Mouse (Mus musculus): Measurements from ENCODE around the gene Gpr156. TPM values are rescaled to one million over a fixed set of nuclear protein-coding genes. Genes with fewer than 3 reads are reported as not detected.
A peak's percentile ranks its signal among the peaks of the same experiment; 100 is the strongest.

Gene Gpr156
- total RNA-seq, 2 experiments from 2014 or later = 0.07 TPM; not detected in 1

- intact Hi-C loops (cut with DNase I) = no loop called here
- DNase-seq = no peak
Measured at GRCm38 (mm10) chr16:38042160-38042559, 125.9 kb downstream of the Gpr156 start.

GRCm38 (mm10) chr16:38044551-38044950 is 128.3 kb downstream of the Gpr156 start:
- DNase-seq = peak in 1 of 2 experiments; percentile 6
- intact Hi-C loops (cut with DNase I) = no loop called here

GRCm38 (mm10) chr16:38047781-38048558 is 131.7 kb downstream of the Gpr156 start:
- intact Hi-C loops (cut with DNase I) = no loop called here
- no peak for DNase-seq

Other genes starting within 250 kb of the Gpr156 start
- 100 to 1,000 TPM; 221 to 228 TPM for gene Fstl1, start 139.6 kb upstream of the Gpr156 start, total RNA-seq (2021)
- gene Gm36028, start 55.4 kb upstream of the Gpr156 start, total RNA-seq (2021) = under 1 TPM; 0.37 to 0.43 TPM
- gene Lrrc58, start 48.1 kb upstream of the Gpr156 start, total RNA-seq (2021) = 10 to 100 TPM; 85.6 to 85.7 TPM
- 10 to 100 TPM; 54.5 to 55.3 TPM for gene Gsk3b, start 172.5 kb downstream of the Gpr156 start, total RNA-seq (2021)